Mouse (Mus musculus) lung, adult 10 weeks (tissue): ENCODE data around the gene Btbd17. TPM values are rescaled to one million over a fixed set of nuclear protein-coding genes. Genes with fewer than 3 reads are reported as not detected.

Experiments
- polyA plus RNA-seq: library from polyadenylated mRNA; stranded (reverse); fragments of 350-450 nt; fragmentation: Illumina TruSeq; extraction: RNeasy Lipid Tissue Mini Kit (QIAGEN cat#74804); gene quantifications from one replicate; pipeline ENCODE4 v1.2.3, GENCODE M21; 2014; ENCODE audit warnings: low read depth, low replicate concordance; ENCODE audit not compliant: insufficient read depth

The Btbd17 gene
- 0.33 TPM for polyA plus RNA-seq

GRCm38 (mm10) chr11:114795848-114796322 lies at the start of gene Btbd17:
Gene Btbd17 (minus strand): TSS chr11:114795945.

GRCm38 (mm10) chr11:114798624-114799023 lies 2.9 kb upstream of the Btbd17 start, which contains the start of gene Gpr142:
Gene Gpr142 (plus strand): TSS chr11:114798924.

GRCm38 (mm10) chr11:114764820-114765818 lies 30.6 kb downstream of the Btbd17 start, which contains the start of gene Kif19a:
Gene Kif19a (plus strand): TSS chr11:114765388.

Other genes starting within 250 kb of the Btbd17 start
- gene Rpl38, start 127.4 kb downstream of the Btbd17 start, polyA plus RNA-seq: 1,924 TPM
- gene Ttyh2, start 120.5 kb downstream of the Btbd17 start, polyA plus RNA-seq: 4.1 TPM
- 7.5 TPM for gene Dnaic2, start 68.5 kb downstream of the Btbd17 start, polyA plus RNA-seq
- 7.8 TPM for gene Kif19a, start 30.6 kb downstream of the Btbd17 start, polyA plus RNA-seq
- not detected for gene Gpr142, start 3.0 kb upstream of the Btbd17 start, polyA plus RNA-seq
- gene Gprc5c, start 55.2 kb upstream of the Btbd17 start, polyA plus RNA-seq: 5.0 TPM
- gene Cd300a, start 94.1 kb upstream of the Btbd17 start, polyA plus RNA-seq: 5.6 TPM
- 3.8 TPM for gene Cd300lb, start 138.4 kb upstream of the Btbd17 start, polyA plus RNA-seq
- gene Cd300c, start 173.2 kb upstream of the Btbd17 start, polyA plus RNA-seq: 1.2 TPM
- 4.7 TPM for gene Cd300ld, start 194.0 kb upstream of the Btbd17 start, polyA plus RNA-seq
- gene Cd300c2, start 205.9 kb upstream of the Btbd17 start, polyA plus RNA-seq: 24.2 TPM
- not detected for gene Cd300ld2, start 220.2 kb upstream of the Btbd17 start, polyA plus RNA-seq
- not detected for gene Cd300ld4, start 231.1 kb upstream of the Btbd17 start, polyA plus RNA-seq
- gene Cd300ld5, start 241.8 kb upstream of the Btbd17 start, polyA plus RNA-seq: 0.79 TPM